Mouse (Mus musculus) stomach, postnatal 0 days (tissue): ENCODE results near the gene Atp6v1b1.

Experiments used
- CTCF ChIP-seq: IDR thresholded peaks from 2 replicates; pipeline ENCODE4 v1.5.1; 2016; ENCODE audit warnings: antibody characterized with exemption, low read depth, mild to moderate bottlenecking, moderate library complexity
- EP300 ChIP-seq: optimal IDR thresholded peaks from 2 replicates; pipeline ENCODE3; 2016; ENCODE audit warnings: antibody characterized with exemption

DNA sequence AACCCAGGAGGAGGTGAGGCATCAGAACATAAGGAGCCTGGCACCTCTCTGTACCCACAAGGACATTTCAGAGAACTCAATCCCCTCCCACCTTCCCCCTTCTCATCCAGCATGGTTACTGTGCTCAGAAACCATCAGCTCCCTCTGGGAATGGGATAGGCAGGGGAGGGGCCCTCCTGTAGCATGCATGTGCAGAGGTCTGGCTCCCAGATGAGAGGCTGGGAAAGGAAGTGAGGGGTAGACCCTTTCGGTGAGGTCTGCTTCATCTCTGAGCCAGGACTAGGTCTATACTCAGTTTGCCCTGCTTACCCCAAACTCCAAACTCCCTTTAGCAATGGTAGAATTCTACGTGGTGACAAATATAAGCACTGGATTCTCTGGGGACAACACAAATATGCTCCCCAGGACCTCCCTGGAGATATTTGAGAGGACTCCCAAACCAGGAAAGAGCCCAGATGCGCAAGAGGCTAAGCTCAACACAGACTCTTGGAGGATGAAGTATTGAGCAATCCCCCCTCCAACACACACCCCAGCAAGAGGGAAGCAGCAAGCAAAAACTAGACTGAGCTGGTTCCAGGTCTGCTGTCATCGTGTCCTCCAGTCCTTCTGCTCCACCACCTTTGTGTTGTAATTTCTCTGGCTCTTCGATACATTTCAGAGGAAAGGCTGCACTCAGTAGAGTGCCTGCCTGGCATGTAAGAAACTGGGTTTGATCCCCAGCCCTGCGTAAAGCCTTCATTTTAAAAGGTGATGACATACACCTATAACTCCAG lies 34.9 kb upstream of the Atp6v1b1 start:
- TF ChIP-seq CTCF (no peak), EP300 (no peak)
